25 mouse cellular contexts compared by ENCODE assay signal in genomic region chr15:93657171-93657570, GRCm38 (mm10).
A peak's percentile ranks its signal among the peaks of the same experiment; 100 is the strongest.
DNase-seq lines count a peak whose midpoint lies in the region; ATAC-seq and TF ChIP-seq lines count a peak whose summit lies in the region.
"Had no signal": no experiment of that assay in that cellular context is flagged by ENCODE, and none has a peak within 500 bp of the region (broad histone marks: within the 10 kb centered on the region; RNA-seq: fewer than 3 reads in every experiment).

No protein-coding gene starts in this region.

- no peak overlapping the region for H3K4me2 ChIP-seq in heart, embryonic 11.5 days
- H3K4me2 ChIP-seq in heart, postnatal 0 days (ENCODE audit: low read depth, low read length): peak overlapping the region; percentile 5; the same call in 1 of the 2 replicates
- H3K4me2 ChIP-seq in kidney, embryonic 16.5 days (replicated peaks; ENCODE audit: low read depth, low read length): no peak overlapping the region
- H3K4me2 ChIP-seq: forebrain, embryonic 12.5 days; kidney, embryonic 15.5 days; midbrain, embryonic 15.5 days had no signal

- POLR2A ChIA-PET in Patski (lab: Charles Lee): no interaction called here

- no peak overlapping the region for H3K4me3 ChIP-seq in heart, embryonic 11.5 days (ENCODE audit: low read depth, low read length)
- H3K4me3 ChIP-seq in heart, postnatal 0 days (ENCODE audit: low read depth, low read length): no peak overlapping the region
- H3K4me3 ChIP-seq in embryonic fibroblast, embryonic 13.5 days (ENCODE audit: insufficient read depth, low read length): no peak overlapping the region
- no peak overlapping the region for H3K4me3 ChIP-seq in kidney, embryonic 16.5 days (ENCODE audit: low read length)
- H3K4me3 ChIP-seq: erythroblast, embryonic 14.5 days; forebrain, embryonic 12.5 days; kidney, embryonic 15.5 days; midbrain, embryonic 15.5 days had no signal

- H3K36me3 ChIP-seq in heart, embryonic 11.5 days (ENCODE audit: control insufficient read depth, insufficient read depth, low read length): no peaks in the 10 kb centered on the region
- no peaks in the 10 kb centered on the region for H3K36me3 ChIP-seq in heart, postnatal 0 days (replicated peaks; ENCODE audit: control insufficient read depth, insufficient read depth, low read length)
- no peaks in the 10 kb centered on the region for H3K36me3 ChIP-seq in kidney, embryonic 16.5 days (ENCODE audit: insufficient read depth, low read length)
- H3K36me3 ChIP-seq: forebrain, embryonic 12.5 days; G1E; kidney, embryonic 15.5 days; midbrain, embryonic 15.5 days had no signal

- intact Hi-C loops in heart, postnatal 36 days (cut with DNase I): no loop called here
- intact Hi-C loops in heart, postnatal 25 days (cut with DNase I): no loop called here

- DNase-seq in heart, postnatal 36 days: no peak
- no peak for DNase-seq in heart, postnatal 0 days (ENCODE audit: low spot score)
- DNase-seq in heart, postnatal 25 days (ENCODE audit: low spot score): no peak
- DNase-seq in Patski (ENCODE audit: low read depth, low spot score): no peak
- DNase-seq in cerebellum, postnatal 25 days: no peak
- DNase-seq: adrenal gland, postnatal 10 days; B cell, adult 2 months; cerebellum, adult 18-20 months; cerebellum, postnatal 36 days; embryo, embryonic 11 days; gastrocnemius, postnatal 36 days; kidney, adult 11 months; layer of hippocampus, adult 9-11 months; lung, postnatal 4 days; thymus, postnatal 25 days had no signal

- H3K9ac ChIP-seq in heart, embryonic 11.5 days (ENCODE audit: low read depth, low read length): no peak overlapping the region
- no peak overlapping the region for H3K9ac ChIP-seq in heart, postnatal 0 days (replicated peaks; ENCODE audit: low read depth, low read length)
- H3K9ac ChIP-seq in kidney, embryonic 16.5 days (replicated peaks; ENCODE audit: low read length): no peak overlapping the region
- H3K9ac ChIP-seq: forebrain, embryonic 12.5 days; kidney, embryonic 15.5 days; midbrain, embryonic 15.5 days had no signal

- in situ Hi-C loops in Patski (cut with MboI; ENCODE audit: low pct_unique_long_range_greater_than_20kb): no loop called here

- no peaks in the 10 kb centered on the region for H3K27me3 ChIP-seq in heart, embryonic 11.5 days (ENCODE audit: control insufficient read depth, insufficient read depth, low read length)
- no peaks in the 10 kb centered on the region for H3K27me3 ChIP-seq in heart, postnatal 0 days (ENCODE audit: control insufficient read depth, insufficient read depth, low read length)
- no peaks in the 10 kb centered on the region for H3K27me3 ChIP-seq in Patski
- no peaks in the 10 kb centered on the region for H3K27me3 ChIP-seq in kidney, embryonic 16.5 days (ENCODE audit: insufficient read depth, low read length)
- H3K27me3 ChIP-seq: CH12.LX; forebrain, embryonic 12.5 days; kidney, embryonic 15.5 days; midbrain, embryonic 15.5 days had no signal

- CTCF ChIA-PET in Patski (lab: Charles Lee): interaction anchor here (1.6 kb wide), 1 partner anchor 11 kb away, joined by 3 read pairs; no protein-coding TSS in a partner anchor

- no peak for ATAC-seq in heart, embryonic 11.5 days (replicated peaks; ENCODE audit: insufficient number of reproducible peaks, low FRiP score, low TSS enrichment)
- ATAC-seq in heart, postnatal 0 days (ENCODE audit: insufficient read depth, low read depth): 0 out of 2 replicates have a peak, but pooled peaks have one; percentile 10
- ATAC-seq in Patski: peak; percentile 35
- ATAC-seq in kidney, embryonic 16.5 days (ENCODE audit: low FRiP score, low TSS enrichment): no peak
- ATAC-seq: hindbrain, postnatal 0 days; midbrain, embryonic 15.5 days had no signal

- 84% methylated on average over 6 of the region's 6 CpGs for WGBS in heart, embryonic 11.5 days (ENCODE audit: insufficient replicate concordance)
- WGBS in heart, postnatal 0 days: 89% methylated on average over 6 of the region's 6 CpGs
- 94% methylated on average over 6 of the region's 6 CpGs for WGBS in kidney, embryonic 16.5 days

- TF ChIP-seq CTCF in heart, postnatal 0 days (IDR thresholded peaks at IDR 0.05; ENCODE audit: low read depth): no peak
- TF ChIP-seq CTCF in Patski (IDR thresholded peaks at IDR 0.05): no peak
- no peak for TF ChIP-seq CTCF in embryonic fibroblast, embryonic 13.5 days (IDR thresholded peaks at IDR 0.05; ENCODE audit: borderline replicate concordance, insufficient read depth, low read length)

- TF ChIP-seq POLR2A in embryonic fibroblast, embryonic 13.5 days (IDR thresholded peaks at IDR 0.05; ENCODE audit: low read depth, low read length): no peak

- H3K27ac ChIP-seq in heart, embryonic 11.5 days (ENCODE audit: low read depth, low read length): peak overlapping the region; percentile 38; the same call in 1 of the 2 replicates
- H3K27ac ChIP-seq in heart, postnatal 0 days (ENCODE audit: low read depth): peak overlapping the region; percentile 63
- H3K27ac ChIP-seq in embryonic fibroblast, embryonic 13.5 days (ENCODE audit: insufficient read depth, low read length): peak overlapping the region; percentile 98
- no peak overlapping the region for H3K27ac ChIP-seq in kidney, embryonic 16.5 days (ENCODE audit: low read length)
- H3K27ac ChIP-seq: forebrain, embryonic 12.5 days; hindbrain, postnatal 0 days; kidney, embryonic 15.5 days; midbrain, embryonic 15.5 days had no signal

- peaks cover 17% of the 10 kb centered on the region for H3K4me1 ChIP-seq in heart, embryonic 11.5 days (ENCODE audit: control insufficient read depth, insufficient read depth, low read length)
- H3K4me1 ChIP-seq in heart, postnatal 0 days (ENCODE audit: control insufficient read depth, insufficient read depth): peaks cover 23% of the 10 kb centered on the region
- H3K4me1 ChIP-seq in embryonic fibroblast, embryonic 13.5 days (ENCODE audit: control insufficient read depth, insufficient read depth, low read length): peaks cover 21% of the 10 kb centered on the region
- peaks cover 4% of the 10 kb centered on the region; the same call in 1 of the 2 replicates for H3K4me1 ChIP-seq in kidney, embryonic 16.5 days (ENCODE audit: insufficient read depth, low read length)
- H3K4me1 ChIP-seq: forebrain, embryonic 12.5 days; midbrain, embryonic 15.5 days had no signal

- H3K9me3 ChIP-seq in heart, embryonic 11.5 days (replicated peaks; ENCODE audit: control insufficient read depth, low read length): no peaks in the 10 kb centered on the region; the same call in none of the 2 replicates
- H3K9me3 ChIP-seq in heart, postnatal 0 days (replicated peaks; ENCODE audit: control insufficient read depth, low read length): no peaks in the 10 kb centered on the region; the same call in 1 of the 2 replicates
- H3K9me3 ChIP-seq in kidney, embryonic 16.5 days (ENCODE audit: low read length): peaks cover 8% of the 10 kb centered on the region; the same call in 1 of the 2 replicates
- H3K9me3 ChIP-seq: forebrain, embryonic 12.5 days; kidney, embryonic 15.5 days; midbrain, embryonic 15.5 days had no signal

- no peak for TF ChIP-seq EP300 in heart, postnatal 0 days (IDR thresholded peaks at IDR 0.05; ENCODE audit: low read depth)

Comparison
In these comparisons a context has a peak if more than half of its experiments do, and no peak if none do; other contexts are left out.
1. ATAC-seq: peak in heart, postnatal 0 days (single experiment) and Patski (single experiment); none in heart, embryonic 11.5 days (single experiment) and kidney, embryonic 16.5 days (single experiment).